ENCODE assay signal across 16 mouse cellular contexts in genomic region chr12:111364234-111364633, GRCm38 (mm10). TPM values are rescaled to one million over a fixed set of nuclear protein-coding genes. Genes with fewer than 3 reads are reported as not detected.
DNase-seq lines count a peak whose midpoint lies in the region; ATAC-seq and TF ChIP-seq lines count a peak whose summit lies in the region.
"Had no signal": no experiment of that assay in that cellular context is flagged by ENCODE, and none has a peak within 500 bp of the region (broad histone marks: within the 10 kb centered on the region; RNA-seq: fewer than 3 reads in every experiment).

No protein-coding gene starts in this region.

- H3K9ac ChIP-seq in heart, postnatal 0 days (replicated peaks; ENCODE audit: low read depth, low read length) = no peak overlapping the region
- H3K9ac ChIP-seq in heart, embryonic 12.5 days = no peak overlapping the region
- H3K9ac ChIP-seq in liver, postnatal 0 days (replicated peaks) = no peak overlapping the region

- 0 out of 2 replicates have a peak, but pooled peaks have one; percentile 1 for TF ChIP-seq CTCF in heart, postnatal 0 days (IDR thresholded peaks at IDR 0.05; ENCODE audit: low read depth)
- peak; percentile 53; the same call in 1 of the 2 replicates for TF ChIP-seq CTCF in lung, adult 2 months (IDR thresholded peaks at IDR 0.05; ENCODE audit: insufficient read depth, low read length)
- no peak for TF ChIP-seq CTCF in G1E (IDR thresholded peaks at IDR 0.05; ENCODE audit: low read depth, low read length)
- TF ChIP-seq CTCF in liver, postnatal 0 days (IDR thresholded peaks at IDR 0.05; ENCODE audit: low read depth) = peak; percentile 47

- no peak overlapping the region for H3K27ac ChIP-seq in heart, postnatal 0 days (ENCODE audit: low read depth)
- no peak overlapping the region for H3K27ac ChIP-seq in heart, embryonic 12.5 days (ENCODE audit: poor library complexity, severe bottlenecking)
- H3K27ac ChIP-seq in liver, postnatal 0 days (ENCODE audit: low read depth) = no peak overlapping the region

- WGBS in heart, postnatal 0 days = 86% methylated on average over 3 of the region's 3 CpGs
- 92% methylated on average over 3 of the region's 3 CpGs for WGBS in heart, embryonic 12.5 days
- 91% methylated on average over 3 of the region's 3 CpGs for WGBS in lung, adult 2 months
- WGBS in liver, postnatal 0 days (ENCODE audit: insufficient replicate concordance) = 81% methylated on average over 3 of the region's 3 CpGs

- no peaks in the 10 kb centered on the region for H3K36me3 ChIP-seq in heart, postnatal 0 days (replicated peaks; ENCODE audit: control insufficient read depth, insufficient read depth, low read length)
- H3K36me3 ChIP-seq in heart, embryonic 12.5 days = no peaks in the 10 kb centered on the region
- H3K36me3 ChIP-seq in G1E (replicated peaks) = no peaks in the 10 kb centered on the region
- no peaks in the 10 kb centered on the region for H3K36me3 ChIP-seq in liver, postnatal 0 days (replicated peaks; ENCODE audit: insufficient read depth, low read length)

- TF ChIP-seq EP300 in heart, postnatal 0 days (IDR thresholded peaks at IDR 0.05; ENCODE audit: low read depth) = no peak
- no peak for TF ChIP-seq EP300 in liver, postnatal 0 days (IDR thresholded peaks at IDR 0.05; ENCODE audit: low read depth)

- H3K4me1 ChIP-seq in heart, postnatal 0 days (ENCODE audit: control insufficient read depth, insufficient read depth) = peaks cover 35% of the 10 kb centered on the region
- peaks cover 82% of the 10 kb centered on the region for H3K4me1 ChIP-seq in heart, embryonic 12.5 days (replicated peaks)
- peaks cover 37% of the 10 kb centered on the region for H3K4me1 ChIP-seq in lung, adult 2 months (ENCODE audit: control insufficient read depth, insufficient read depth, low read length)
- peaks cover 2% of the 10 kb centered on the region; the same call in 1 of the 2 replicates for H3K4me1 ChIP-seq in G1E (ENCODE audit: insufficient read depth, low read depth, low read length)
- H3K4me1 ChIP-seq in liver, postnatal 0 days (ENCODE audit: insufficient read depth) = peaks cover 43% of the 10 kb centered on the region

- no peaks in the 10 kb centered on the region for H3K9me3 ChIP-seq in heart, postnatal 0 days (replicated peaks; ENCODE audit: control insufficient read depth, low read length)
- no peaks in the 10 kb centered on the region for H3K9me3 ChIP-seq in heart, embryonic 12.5 days (replicated peaks)
- H3K9me3 ChIP-seq in G1E (replicated peaks) = no peaks in the 10 kb centered on the region
- no peaks in the 10 kb centered on the region for H3K9me3 ChIP-seq in liver, postnatal 0 days (ENCODE audit: low read length)

- H3K4me2 ChIP-seq in heart, postnatal 0 days (ENCODE audit: low read depth, low read length) = no peak overlapping the region
- H3K4me2 ChIP-seq in heart, embryonic 12.5 days = no peak overlapping the region
- H3K4me2 ChIP-seq in liver, postnatal 0 days (ENCODE audit: low read depth, low read length) = no peak overlapping the region

- no peak for TF ChIP-seq POLR2A in lung, adult 2 months (IDR thresholded peaks at IDR 0.05; ENCODE audit: borderline replicate concordance, extremely low read depth, low read depth, low read length)

- no peak for ATAC-seq in heart, postnatal 0 days (ENCODE audit: insufficient read depth, low read depth)
- no peak for ATAC-seq in heart, embryonic 12.5 days (ENCODE audit: insufficient number of reproducible peaks, low FRiP score)
- 0 out of 2 replicates have a peak, but pooled peaks have one; percentile 28 for ATAC-seq in G1E (ENCODE audit: extremely low read depth, insufficient number of reproducible peaks, low FRiP score, poor library complexity, severe bottlenecking)
- no peak for ATAC-seq in liver, postnatal 0 days
- ATAC-seq: hindbrain, embryonic 16.5 days had no signal

- DNase-seq in heart, postnatal 0 days (ENCODE audit: low spot score) = no peak
- no peak for DNase-seq in lung, adult 2 months
- DNase-seq in lung, postnatal 10 days = no peak
- no peak for DNase-seq in G1E (ENCODE audit: low spot score)
- no peak for DNase-seq in liver, postnatal 0 days
- no peak for DNase-seq in MN1 (ENCODE audit: low spot score)
- DNase-seq: adrenal gland, postnatal 14 days; gastrocnemius, postnatal 36 days; heart, postnatal 14 days; right cerebral cortex, adult 18-20 months had no signal

- H3K27me3 ChIP-seq in heart, postnatal 0 days (ENCODE audit: control insufficient read depth, insufficient read depth, low read length) = no peaks in the 10 kb centered on the region
- H3K27me3 ChIP-seq in heart, embryonic 12.5 days (replicated peaks) = no peaks in the 10 kb centered on the region
- peaks cover 34% of the 10 kb centered on the region for H3K27me3 ChIP-seq in G1E (ENCODE audit: insufficient read depth, low read length)
- no peaks in the 10 kb centered on the region for H3K27me3 ChIP-seq in liver, postnatal 0 days (ENCODE audit: insufficient read depth, low read length)

- no peak overlapping the region for H3K4me3 ChIP-seq in heart, postnatal 0 days (ENCODE audit: low read depth, low read length)
- no peak overlapping the region for H3K4me3 ChIP-seq in heart, embryonic 12.5 days
- H3K4me3 ChIP-seq in lung, adult 2 months (replicated peaks; ENCODE audit: extremely low read depth, low read depth, low read length) = no peak overlapping the region
- no peak overlapping the region for H3K4me3 ChIP-seq in G1E (ENCODE audit: low read depth, low read length)
- H3K4me3 ChIP-seq in liver, postnatal 0 days (ENCODE audit: low read depth, low read length) = no peak overlapping the region

RNA-seq across cellular contexts. Expression of gene Cdc42bpb, which starts 13.3 kb away (rescaled TPM):
- total RNA-seq in heart, postnatal 0 days (2014; rRNA removed; ENCODE audit: low replicate concordance) = 119 and 147 TPM in 2 replicates
- polyA plus RNA-seq in heart, postnatal 0 days (2015; fragmentation: Nextera tagmentation; extraction: Ambion mirVana) = 13.9 and 18.2 TPM in 2 replicates
- 33.5 and 38.2 TPM in 2 replicates for polyA plus RNA-seq in heart, embryonic 12.5 days (2016; fragmentation: Nextera tagmentation; extraction: Ambion mirVana)
- polyA plus RNA-seq in lung, adult 2 months (2012; rRNA removed) = 305 and 359 TPM in 2 replicates
- not detected in 2 replicates for total RNA-seq in G1E (2014; fragmentation: Nextera tagmentation)
- not detected in 2 replicates for total RNA-seq in G1E (2017)
- polyA plus RNA-seq in G1E (2012) = not detected in 2 replicates
- 8.0 and 8.6 TPM in 2 replicates for polyA plus RNA-seq in liver, postnatal 0 days (2015; fragmentation: Nextera tagmentation; extraction: Ambion mirVana)

RNA-seq across cellular contexts. Expression of gene Lbhd2, which starts 42.4 kb away (rescaled TPM):
- not detected in 2 replicates for total RNA-seq in heart, postnatal 0 days (2014; rRNA removed; ENCODE audit: low replicate concordance)
- polyA plus RNA-seq in heart, postnatal 0 days (2015; fragmentation: Nextera tagmentation; extraction: Ambion mirVana) = not detected in 2 replicates
- polyA plus RNA-seq in heart, embryonic 12.5 days (2016; fragmentation: Nextera tagmentation; extraction: Ambion mirVana) = 0.31 TPM in 1 of 2 replicates, not detected in the other
- not detected in 2 replicates for polyA plus RNA-seq in lung, adult 2 months (2012; rRNA removed)
- total RNA-seq in G1E (2014; fragmentation: Nextera tagmentation) = not detected in 2 replicates
- total RNA-seq in G1E (2017) = not detected in 2 replicates
- polyA plus RNA-seq in G1E (2012) = not detected in 2 replicates
- 0.22 TPM in 2 replicates for polyA plus RNA-seq in liver, postnatal 0 days (2015; fragmentation: Nextera tagmentation; extraction: Ambion mirVana)
- total RNA-seq: common myeloid progenitor, adult 5-6 weeks; gastrocnemius, postnatal 36 days; heart, postnatal 14 days; megakaryocyte-erythroid progenitor cell, adult 5-6 weeks; neutrophil, adult 5-6 weeks had no signal
- polyA plus RNA-seq: liver, embryonic 16.5 days had no signal

RNA-seq across cellular contexts. Expression of gene Exoc3l4, which starts 52.6 kb away (rescaled TPM):
- total RNA-seq in heart, postnatal 0 days (2014; rRNA removed; ENCODE audit: low replicate concordance) = 7.9 and 51.6 TPM in 2 replicates
- polyA plus RNA-seq in heart, postnatal 0 days (2015; fragmentation: Nextera tagmentation; extraction: Ambion mirVana) = 8.5 and 9.8 TPM in 2 replicates
- polyA plus RNA-seq in heart, embryonic 12.5 days (2016; fragmentation: Nextera tagmentation; extraction: Ambion mirVana) = 8.5 and 10.1 TPM in 2 replicates
- 34.9 and 46.7 TPM in 2 replicates for polyA plus RNA-seq in lung, adult 2 months (2012; rRNA removed)
- total RNA-seq in G1E (2014; fragmentation: Nextera tagmentation) = not detected in 2 replicates
- 0.27 TPM in 1 of 2 replicates, not detected in the other for total RNA-seq in G1E (2017)
- not detected in 2 replicates for polyA plus RNA-seq in G1E (2012)
- polyA plus RNA-seq in liver, postnatal 0 days (2015; fragmentation: Nextera tagmentation; extraction: Ambion mirVana) = 13.7 TPM in 2 replicates
- total RNA-seq: megakaryocyte-erythroid progenitor cell, adult 5-6 weeks; neutrophil, adult 5-6 weeks had no signal
